Mouse (Mus musculus): ENCODE data around the gene Igfl3. TPM values are rescaled to one million over a fixed set of nuclear protein-coding genes. Genes with fewer than 3 reads are reported as not detected.

Igfl3 gene
- polyA plus RNA-seq (2015; fragmentation: Nextera tagmentation; extraction: Ambion mirVana): not detected in 2 replicates

DNA sequence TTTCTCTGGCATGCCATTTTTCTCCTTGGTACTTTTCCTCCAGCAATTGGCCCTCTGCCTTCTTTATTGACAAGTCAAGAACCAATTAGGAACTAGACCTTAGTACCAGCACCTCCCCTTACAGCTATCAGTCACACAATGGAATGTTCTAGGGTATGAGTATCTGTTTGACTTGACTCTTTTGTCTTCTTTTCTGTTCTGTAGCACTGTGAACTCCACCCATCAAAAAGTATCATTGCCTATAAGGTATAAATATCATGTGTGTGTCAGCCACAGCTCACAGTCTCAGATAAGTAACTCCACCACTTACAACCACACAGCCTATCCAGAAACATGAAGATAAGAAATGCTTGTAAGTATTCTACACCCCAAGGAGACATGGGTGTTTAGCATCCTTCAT lies at the start of gene Igfl3:
TSS of gene Igfl3 (plus strand) at position 301 of the 400 bp plus-strand sequence.
- ATAC-seq (replicated peaks; ENCODE audit: insufficient number of reproducible peaks, insufficient read depth, low FRiP score, low read depth): no peak
- Histone ChIP-seq H3K9me3 (replicated peaks) (peaks cover 4% of the 10 kb centered on the region), H3K4me3 (no peak within 1 kb of the TSS)

DNA sequence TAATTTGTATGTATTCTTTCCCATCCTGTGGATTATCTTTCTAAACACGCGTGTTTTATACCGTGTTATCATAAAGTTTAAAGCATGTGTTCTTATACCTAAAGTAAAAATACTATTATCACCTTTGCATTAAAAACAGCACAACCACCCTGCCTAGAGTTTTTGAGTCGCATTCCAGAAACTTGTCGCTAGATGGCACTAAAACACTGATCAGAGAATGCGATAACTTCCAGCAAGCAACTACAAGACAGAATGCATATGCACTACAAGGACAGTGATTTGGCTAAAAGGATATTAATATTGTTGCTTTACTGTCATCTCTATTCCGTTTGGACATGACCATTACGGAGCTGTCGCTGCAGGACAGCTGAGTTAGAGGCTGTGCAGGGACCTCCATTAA lies 34.6 kb downstream of the Igfl3 start:
- Histone ChIP-seq H3K4me3 (no peak overlapping the region), H3K27me3 (no peaks in the 10 kb centered on the region), H3K9me3 (replicated peaks) (no peaks in the 10 kb centered on the region), H3K4me1 (replicated peaks) (no peaks in the 10 kb centered on the region), H3K4me2 (no peak overlapping the region), H3K36me3 (no peaks in the 10 kb centered on the region), H3K9ac (no peak overlapping the region), H3K27ac (no peak overlapping the region)
- ATAC-seq (replicated peaks; ENCODE audit: insufficient number of reproducible peaks, insufficient read depth, low FRiP score, low read depth): no peak
- 15% methylated on average over 9 of the region's 9 CpGs for WGBS

More for the DNA sequence above, at the start of gene Igfl3:
- H3K4me2 ChIP-seq: no peak within 1 kb of the TSS
- H3K27me3 ChIP-seq: no peaks in the 10 kb centered on the region
- H3K9ac ChIP-seq: no peak within 1 kb of the TSS
- H3K36me3 ChIP-seq: no peaks in the 10 kb centered on the region
- H3K4me1 ChIP-seq (replicated peaks): no peaks in the 10 kb centered on the region
- no peak within 1 kb of the TSS for H3K27ac ChIP-seq

DNA sequence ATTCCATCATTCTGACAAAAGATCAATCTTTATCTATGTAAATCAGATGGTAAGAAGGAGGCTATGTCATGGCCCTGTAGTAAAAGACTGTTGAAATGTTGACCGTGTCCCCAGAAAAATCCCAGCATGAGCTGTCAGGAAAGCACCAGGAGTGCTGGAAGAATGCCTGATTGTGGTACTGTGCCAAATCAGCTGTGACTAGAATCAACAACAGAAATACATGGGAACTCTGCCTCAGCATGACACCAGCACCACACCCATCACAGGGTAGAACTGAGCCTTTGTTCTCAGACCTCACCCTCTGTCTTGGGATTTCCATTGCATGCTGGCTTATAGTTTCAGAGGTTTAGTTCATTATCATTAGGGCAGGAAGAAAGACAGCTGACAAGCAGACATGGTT lies 38.4 kb downstream of the Igfl3 start:
- Histone ChIP-seq H3K27me3 (no peaks in the 10 kb centered on the region), H3K9me3 (replicated peaks) (no peaks in the 10 kb centered on the region), H3K4me1 (replicated peaks) (no peaks in the 10 kb centered on the region), H3K36me3 (no peaks in the 10 kb centered on the region), H3K4me3 (no peak overlapping the region), H3K9ac (no peak overlapping the region), H3K4me2 (no peak overlapping the region), H3K27ac (no peak overlapping the region)
- WGBS: 47% methylated on average over 1 of the region's 1 CpGs
- no peak for ATAC-seq (replicated peaks; ENCODE audit: insufficient number of reproducible peaks, insufficient read depth, low FRiP score, low read depth)

Other genes with a start within 250 kb of the Igfl3 start
- not detected in 2 replicates for gene Ceacam11, start 204.4 kb upstream of the Igfl3 start, polyA plus RNA-seq (2015; fragmentation: Nextera tagmentation; extraction: Ambion mirVana)
- gene Ceacam13, start 166.6 kb upstream of the Igfl3 start, polyA plus RNA-seq (2015; fragmentation: Nextera tagmentation; extraction: Ambion mirVana): not detected in 2 replicates
- not detected in 2 replicates for gene Ceacam12, start 110.6 kb upstream of the Igfl3 start, polyA plus RNA-seq (2015; fragmentation: Nextera tagmentation; extraction: Ambion mirVana)
- not detected in 2 replicates for gene Mill1, start 68.9 kb downstream of the Igfl3 start, polyA plus RNA-seq (2015; fragmentation: Nextera tagmentation; extraction: Ambion mirVana)
- gene Psg18, start 178.5 kb downstream of the Igfl3 start, polyA plus RNA-seq (2015; fragmentation: Nextera tagmentation; extraction: Ambion mirVana): not detected in 2 replicates